Mouse (Mus musculus) ES-CJ7 (cell line): ENCODE data around the gene Dip2a.

Experiments
- DNase-seq: peaks from one replicate; pipeline ENCODE4 v3.0.0; 2011; ENCODE audit warnings: low read depth, low spot score

The Dip2a gene

GRCm38 (mm10) chr10:76246601-76247000 lies 98.5 kb downstream of the Dip2a start:
- no peak for DNase-seq

DNA sequence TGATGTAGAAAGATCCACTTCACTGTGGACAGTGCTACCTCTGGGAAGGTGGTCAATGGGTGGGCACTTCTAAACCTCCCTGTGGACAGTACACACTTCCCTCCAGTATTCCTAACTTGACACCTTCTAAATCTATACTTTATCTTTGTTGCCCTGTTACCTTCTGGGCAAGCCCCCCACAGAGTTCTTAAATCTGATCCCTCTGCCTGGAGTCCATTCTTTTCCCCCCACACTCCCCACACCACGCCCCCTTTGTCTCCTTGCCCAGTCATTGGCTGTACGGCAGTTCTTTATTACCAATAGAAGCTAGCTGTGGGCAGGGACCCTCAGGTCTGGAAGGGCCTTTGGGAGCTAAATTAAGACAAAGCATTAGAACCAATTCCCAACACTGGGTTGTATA lies 100.0 kb downstream of the Dip2a start:
- DNase-seq = no peak

DNA sequence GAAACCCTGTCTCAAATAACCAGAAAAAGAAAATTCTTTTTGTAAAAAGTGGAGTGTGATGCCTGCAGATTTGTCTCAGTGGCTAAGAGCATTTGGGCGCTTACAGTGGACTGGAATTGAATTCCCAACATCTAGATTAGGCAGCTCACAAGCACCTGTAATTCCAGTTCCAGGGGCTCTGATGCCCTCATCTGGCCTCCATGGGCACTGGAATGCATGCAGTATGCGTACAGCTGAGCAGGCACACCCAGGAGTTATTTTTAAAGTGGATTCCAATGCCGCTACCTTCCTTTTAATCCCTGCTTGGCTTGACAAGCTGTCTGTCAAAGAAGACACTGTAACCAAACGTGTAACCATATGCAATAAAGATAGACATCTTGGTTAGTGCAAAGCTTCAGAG lies 105.7 kb downstream of the Dip2a start:
- no peak for DNase-seq

DNA sequence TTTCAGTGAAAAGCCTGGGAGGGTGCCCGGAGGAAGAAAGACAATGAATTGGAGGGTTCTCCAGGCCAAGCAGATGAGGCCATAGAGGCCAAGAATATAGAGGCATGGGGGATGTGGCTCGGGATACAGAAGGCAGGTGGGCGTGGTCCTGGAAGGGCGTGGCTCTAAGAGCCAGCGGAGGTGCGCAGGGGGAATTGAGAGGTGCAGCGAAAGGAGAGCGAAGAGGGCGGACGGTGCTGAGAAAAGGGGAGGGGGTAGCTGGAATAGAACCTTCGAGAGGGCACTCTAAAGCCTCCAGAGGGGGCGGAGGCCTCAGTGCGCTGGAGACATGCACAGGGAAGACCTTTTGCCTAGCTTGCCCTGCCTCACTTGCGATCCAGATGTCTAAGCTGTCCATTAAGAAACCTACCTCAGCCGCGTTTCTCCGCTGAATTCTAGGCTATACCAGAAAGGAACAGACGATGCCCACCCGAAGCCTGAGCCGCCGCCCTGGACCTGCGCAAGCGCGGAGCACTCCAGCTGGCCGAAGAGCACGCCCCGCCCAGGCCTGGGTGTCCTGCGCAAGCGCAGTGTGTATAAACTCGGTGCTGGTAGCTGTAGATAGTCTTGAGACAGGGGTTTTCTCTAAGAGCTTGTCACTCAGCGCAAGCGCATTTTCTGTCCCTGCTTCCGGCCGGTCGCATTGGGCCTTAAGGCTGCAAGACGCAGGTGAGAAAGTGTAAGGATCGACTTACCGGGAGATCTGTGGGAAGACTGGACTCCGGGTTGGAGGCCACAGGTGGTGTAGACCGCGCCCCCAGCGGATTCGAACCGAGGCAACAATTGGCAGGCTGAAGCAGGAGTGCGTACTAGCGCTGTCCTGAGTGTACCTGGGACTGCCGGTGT lies 107.5 kb downstream of the Dip2a start, which contains the start of gene Prmt2:
Prmt2 (minus strand) TSS at position 525 of the 885 bp plus-strand sequence.
- DNase-seq = peak; percentile 96

GRCm38 (mm10) chr10:76229627-76230026 lies 115.5 kb downstream of the Dip2a start:
- DNase-seq = no peak

GRCm38 (mm10) chr10:76225944-76226343 lies 119.1 kb downstream of the Dip2a start:
- DNase-seq = no peak

DNA sequence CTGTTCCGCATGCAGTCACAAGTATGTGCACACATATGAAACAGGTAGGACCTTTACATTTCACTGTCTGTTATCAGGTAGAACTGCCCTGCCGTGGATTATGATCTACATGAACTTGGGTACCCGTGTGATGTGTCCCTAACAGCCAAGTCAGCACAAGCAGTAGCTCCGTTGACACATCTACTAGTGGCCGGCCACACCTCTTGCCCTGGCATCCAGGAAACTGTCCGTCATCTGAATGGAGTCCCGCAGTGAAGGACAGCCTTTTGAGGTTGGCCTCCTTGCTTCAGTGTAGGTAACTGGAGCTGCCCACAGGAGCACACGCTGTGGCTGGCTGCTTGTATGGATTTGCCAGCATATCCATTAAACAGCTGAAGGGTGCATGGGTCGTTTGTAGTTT lies 126.9 kb downstream of the Dip2a start:
- DNase-seq = no peak

- DNase-seq = no peak
These were observed 128.0 kb downstream of the Dip2a start for GRCm38 (mm10) chr10:76217056-76217455.

GRCm38 (mm10) chr10:76214161-76214560 lies 130.9 kb downstream of the Dip2a start:
- no peak for DNase-seq

- no peak for DNase-seq
These were observed 133.0 kb downstream of the Dip2a start for GRCm38 (mm10) chr10:76212121-76212520.

GRCm38 (mm10) chr10:76210806-76211205 lies 134.3 kb downstream of the Dip2a start:
- DNase-seq = no peak
